Mouse (Mus musculus): ENCODE data around the gene Psph. TPM values are rescaled to one million over a fixed set of nuclear protein-coding genes. Genes with fewer than 3 reads are reported as not detected.

The Psph gene
- polyA plus RNA-seq (2014; fragmentation: Illumina TruSeq; extraction: RNeasy Lipid Tissue Mini Kit (QIAGEN cat#74804); ENCODE audit: low read depth, low replicate concordance) = 6.0 TPM

GRCm38 (mm10) chr5:129786818-129787790 is at the start of gene Psph:
Psph (minus strand) TSS chr5:129787449.

GRCm38 (mm10) chr5:129724834-129725773 is 62.1 kb downstream of the Psph start, which contains the start of gene Nipsnap2:
Nipsnap2 (plus strand) TSS chr5:129725063.

Other genes with a start within 250 kb of the Psph start
- gene Mmp17, start 203.3 kb downstream of the Psph start, polyA plus RNA-seq (2014; fragmentation: Illumina TruSeq; extraction: RNeasy Lipid Tissue Mini Kit (QIAGEN cat#74804); ENCODE audit: low read depth, low replicate concordance) = 0.12 TPM
- gene Zfp11, start 117.3 kb downstream of the Psph start, polyA plus RNA-seq (2014; fragmentation: Illumina TruSeq; extraction: RNeasy Lipid Tissue Mini Kit (QIAGEN cat#74804); ENCODE audit: low read depth, low replicate concordance) = 5.6 TPM
- gene Sept14, start 78.9 kb downstream of the Psph start, polyA plus RNA-seq (2014; fragmentation: Illumina TruSeq; extraction: RNeasy Lipid Tissue Mini Kit (QIAGEN cat#74804); ENCODE audit: low read depth, low replicate concordance) = not detected
- gene Mrps17, start 72.0 kb downstream of the Psph start, polyA plus RNA-seq (2014; fragmentation: Illumina TruSeq; extraction: RNeasy Lipid Tissue Mini Kit (QIAGEN cat#74804); ENCODE audit: low read depth, low replicate concordance) = 79.6 TPM
- 112 TPM for gene Nipsnap2, start 62.4 kb downstream of the Psph start, polyA plus RNA-seq (2014; fragmentation: Illumina TruSeq; extraction: RNeasy Lipid Tissue Mini Kit (QIAGEN cat#74804); ENCODE audit: low read depth, low replicate concordance)
- gene Sumf2, start 59.5 kb upstream of the Psph start, polyA plus RNA-seq (2014; fragmentation: Illumina TruSeq; extraction: RNeasy Lipid Tissue Mini Kit (QIAGEN cat#74804); ENCODE audit: low read depth, low replicate concordance) = 4.7 TPM
- gene Chchd2, start 100.0 kb upstream of the Psph start, polyA plus RNA-seq (2014; fragmentation: Illumina TruSeq; extraction: RNeasy Lipid Tissue Mini Kit (QIAGEN cat#74804); ENCODE audit: low read depth, low replicate concordance) = 802 TPM
- gene Zbed5, start 108.3 kb upstream of the Psph start, polyA plus RNA-seq (2014; fragmentation: Illumina TruSeq; extraction: RNeasy Lipid Tissue Mini Kit (QIAGEN cat#74804); ENCODE audit: low read depth, low replicate concordance) = 1.6 TPM
- gene Phkg1, start 111.1 kb upstream of the Psph start, polyA plus RNA-seq (2014; fragmentation: Illumina TruSeq; extraction: RNeasy Lipid Tissue Mini Kit (QIAGEN cat#74804); ENCODE audit: low read depth, low replicate concordance) = 1.7 TPM
- gene Nupr1l, start 121.1 kb upstream of the Psph start, polyA plus RNA-seq (2014; fragmentation: Illumina TruSeq; extraction: RNeasy Lipid Tissue Mini Kit (QIAGEN cat#74804); ENCODE audit: low read depth, low replicate concordance) = 8.9 TPM
- gene Vkorc1l1, start 154.5 kb upstream of the Psph start, polyA plus RNA-seq (2014; fragmentation: Illumina TruSeq; extraction: RNeasy Lipid Tissue Mini Kit (QIAGEN cat#74804); ENCODE audit: low read depth, low replicate concordance) = 67.8 TPM
- 35.8 TPM for gene Gusb, start 215.6 kb upstream of the Psph start, polyA plus RNA-seq (2014; fragmentation: Illumina TruSeq; extraction: RNeasy Lipid Tissue Mini Kit (QIAGEN cat#74804); ENCODE audit: low read depth, low replicate concordance)
- 9.3 TPM for gene Asl, start 241.8 kb upstream of the Psph start, polyA plus RNA-seq (2014; fragmentation: Illumina TruSeq; extraction: RNeasy Lipid Tissue Mini Kit (QIAGEN cat#74804); ENCODE audit: low read depth, low replicate concordance)
- gene Crcp, start 241.8 kb upstream of the Psph start, polyA plus RNA-seq (2014; fragmentation: Illumina TruSeq; extraction: RNeasy Lipid Tissue Mini Kit (QIAGEN cat#74804); ENCODE audit: low read depth, low replicate concordance) = 35.3 TPM